Mouse (Mus musculus): ENCODE results near the gene Amn. TPM values are rescaled to one million over a fixed set of nuclear protein-coding genes. Genes with fewer than 3 reads are reported as not detected.

The Amn gene
- total and polyA plus RNA-seq, 3 experiments = 0.16 TPM; not detected in 2

GRCm38 (mm10) chr12:111271406-111271805 lies 511 bp downstream of the Amn start:
- no peaks in the 10 kb centered on the region for H3K36me3 ChIP-seq (replicated peaks)
- peak overlapping the region; percentile 17; the same call in 1 of the 2 replicates for H3K4me3 ChIP-seq (ENCODE audit: low read depth, low read length)
- peaks cover 48% of the 10 kb centered on the region for H3K4me1 ChIP-seq (ENCODE audit: insufficient read depth, low read depth, low read length)

DNA sequence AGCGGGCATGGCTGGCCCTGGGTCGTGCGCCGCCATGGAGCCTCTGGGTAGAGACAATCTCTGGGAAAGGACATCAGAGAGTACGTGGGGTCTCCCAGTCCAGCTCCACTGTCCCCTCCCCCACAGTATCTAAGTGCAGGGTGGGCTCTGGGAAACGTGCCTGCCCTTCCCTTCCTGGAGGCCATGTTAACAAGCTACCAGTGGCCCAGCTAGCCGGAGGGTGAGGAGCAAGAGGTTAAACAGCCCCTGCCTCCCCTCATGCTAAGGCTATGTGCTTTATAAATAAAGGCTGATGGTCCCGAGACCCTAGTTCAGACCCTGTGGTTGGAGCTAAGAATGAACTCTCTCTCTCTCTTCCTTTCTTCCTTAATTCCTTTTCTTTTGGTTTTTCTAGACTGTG lies 1.1 kb downstream of the Amn start:
- Histone ChIP-seq H3K36me3 (replicated peaks) (no peaks in the 10 kb centered on the region), H3K4me1 (ENCODE audit: insufficient read depth, low read depth, low read length) (peaks cover 43% of the 10 kb centered on the region), H3K9me3 (replicated peaks) (peaks cover 35% of the 10 kb centered on the region), H3K4me3 (ENCODE audit: low read depth, low read length) (peak overlapping the region; percentile 17; the same call in 1 of the 2 replicates), H3K27me3 (ENCODE audit: insufficient read depth, low read length) (peaks cover 22% of the 10 kb centered on the region; the same call in 1 of the 2 replicates)
- DNase-seq (ENCODE audit: low spot score) (no peak), ATAC-seq (ENCODE audit: extremely low read depth, insufficient number of reproducible peaks, low FRiP score, poor library complexity, severe bottlenecking) (no peak)
- TF ChIP-seq POLR2AphosphoS5 (IDR thresholded peaks at IDR 0.05; ENCODE audit: insufficient replicate concordance, low read depth, low read length) = no peak
- no peak for TF ChIP-seq TAL1 (conservative IDR thresholded peaks at IDR 0.05; ENCODE audit: low read depth, low read length)
- TF ChIP-seq GATA2 (IDR thresholded peaks at IDR 0.05; ENCODE audit: borderline replicate concordance, low read depth, low read length) = no peak
- no peak for TF ChIP-seq CTCF (IDR thresholded peaks at IDR 0.05; ENCODE audit: low read depth, low read length)
- TF ChIP-seq GATA1 (IDR thresholded peaks at IDR 0.05; ENCODE audit: borderline replicate concordance, low read length) = no peak

More at GRCm38 (mm10) chr12:111271406-111271805, 511 bp downstream of the Amn start:
- DNase-seq (ENCODE audit: low spot score) (no peak), ATAC-seq (ENCODE audit: extremely low read depth, insufficient number of reproducible peaks, low FRiP score, poor library complexity, severe bottlenecking) (no peak)
- H3K27me3 ChIP-seq (ENCODE audit: insufficient read depth, low read length) = peaks cover 22% of the 10 kb centered on the region; the same call in 1 of the 2 replicates
- no peak for TF ChIP-seq GATA1 (IDR thresholded peaks at IDR 0.05; ENCODE audit: borderline replicate concordance, low read length)
- TF ChIP-seq GATA2 (IDR thresholded peaks at IDR 0.05; ENCODE audit: borderline replicate concordance, low read depth, low read length) = no peak
- no peak for TF ChIP-seq CTCF (IDR thresholded peaks at IDR 0.05; ENCODE audit: low read depth, low read length)
- no peak for TF ChIP-seq POLR2AphosphoS5 (IDR thresholded peaks at IDR 0.05; ENCODE audit: insufficient replicate concordance, low read depth, low read length)
- no peak for TF ChIP-seq TAL1 (conservative IDR thresholded peaks at IDR 0.05; ENCODE audit: low read depth, low read length)
- H3K9me3 ChIP-seq (replicated peaks) = peaks cover 34% of the 10 kb centered on the region

GRCm38 (mm10) chr12:111272420-111272819 lies 1.5 kb downstream of the Amn start:
- Histone ChIP-seq H3K27me3 (ENCODE audit: insufficient read depth, low read length) (peaks cover 22% of the 10 kb centered on the region; the same call in 1 of the 2 replicates), H3K36me3 (replicated peaks) (no peaks in the 10 kb centered on the region), H3K9me3 (replicated peaks) (peaks cover 35% of the 10 kb centered on the region), H3K4me1 (ENCODE audit: insufficient read depth, low read depth, low read length) (peaks cover 38% of the 10 kb centered on the region), H3K4me3 (ENCODE audit: low read depth, low read length) (no peak overlapping the region)
- DNase-seq (ENCODE audit: low spot score) (peak; percentile 61), ATAC-seq (ENCODE audit: extremely low read depth, insufficient number of reproducible peaks, low FRiP score, poor library complexity, severe bottlenecking) (no peak)
- TF ChIP-seq GATA2 (IDR thresholded peaks at IDR 0.05; ENCODE audit: borderline replicate concordance, low read depth, low read length) (no peak), CTCF (IDR thresholded peaks at IDR 0.05; ENCODE audit: low read depth, low read length) (peak; percentile 89), POLR2AphosphoS5 (IDR thresholded peaks at IDR 0.05; ENCODE audit: insufficient replicate concordance, low read depth, low read length) (no peak), GATA1 (IDR thresholded peaks at IDR 0.05; ENCODE audit: borderline replicate concordance, low read length) (no peak), TAL1 (conservative IDR thresholded peaks at IDR 0.05; ENCODE audit: low read depth, low read length) (no peak)

DNA sequence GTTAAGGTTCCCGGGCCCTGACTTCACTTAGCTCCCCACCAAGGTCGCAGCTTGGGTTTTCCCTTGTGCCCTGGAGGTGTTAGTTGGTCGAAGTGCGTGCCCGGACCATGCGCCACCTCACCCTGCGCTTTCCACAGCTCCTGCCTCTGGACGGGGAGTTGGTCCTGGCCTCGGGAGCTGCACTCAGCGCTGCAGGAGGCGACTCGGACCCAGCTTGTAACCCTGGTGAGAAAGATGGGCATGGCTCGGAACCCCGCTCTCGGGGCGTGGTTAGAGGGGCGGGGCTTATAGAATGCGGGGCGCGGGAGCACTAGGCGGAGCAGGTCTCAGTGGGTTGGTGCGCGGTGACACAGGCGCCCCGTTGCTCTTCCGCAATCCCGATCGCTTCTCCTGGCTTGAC lies 3.1 kb downstream of the Amn start:
- no peak for DNase-seq (ENCODE audit: low spot score)
- no peak for ATAC-seq (ENCODE audit: extremely low read depth, insufficient number of reproducible peaks, low FRiP score, poor library complexity, severe bottlenecking)
- Histone ChIP-seq H3K9me3 (replicated peaks) (peaks cover 43% of the 10 kb centered on the region), H3K4me3 (ENCODE audit: low read depth, low read length) (no peak overlapping the region), H3K36me3 (replicated peaks) (no peaks in the 10 kb centered on the region), H3K4me1 (ENCODE audit: insufficient read depth, low read depth, low read length) (peaks cover 22% of the 10 kb centered on the region), H3K27me3 (ENCODE audit: insufficient read depth, low read length) (peaks cover 18% of the 10 kb centered on the region)
- no peak for TF ChIP-seq GATA2 (IDR thresholded peaks at IDR 0.05; ENCODE audit: borderline replicate concordance, low read depth, low read length)
- no peak for TF ChIP-seq POLR2AphosphoS5 (IDR thresholded peaks at IDR 0.05; ENCODE audit: insufficient replicate concordance, low read depth, low read length)
- no peak for TF ChIP-seq GATA1 (IDR thresholded peaks at IDR 0.05; ENCODE audit: borderline replicate concordance, low read length)
- no peak for TF ChIP-seq CTCF (IDR thresholded peaks at IDR 0.05; ENCODE audit: low read depth, low read length)
- no peak for TF ChIP-seq TAL1 (conservative IDR thresholded peaks at IDR 0.05; ENCODE audit: low read depth, low read length)

- ATAC-seq (ENCODE audit: extremely low read depth, insufficient number of reproducible peaks, low FRiP score, poor library complexity, severe bottlenecking) (no peak), DNase-seq (ENCODE audit: low spot score) (no peak)
- Histone ChIP-seq H3K4me3 (ENCODE audit: low read depth, low read length) (peak overlapping the region; percentile 39; the same call in 1 of the 2 replicates), H3K9me3 (replicated peaks) (peaks cover 47% of the 10 kb centered on the region), H3K36me3 (replicated peaks) (no peaks in the 10 kb centered on the region), H3K4me1 (ENCODE audit: insufficient read depth, low read depth, low read length) (peaks cover 16% of the 10 kb centered on the region), H3K27me3 (ENCODE audit: insufficient read depth, low read length) (peaks cover 22% of the 10 kb centered on the region)
- TF ChIP-seq GATA2 (IDR thresholded peaks at IDR 0.05; ENCODE audit: borderline replicate concordance, low read depth, low read length) = no peak
- TF ChIP-seq TAL1 (conservative IDR thresholded peaks at IDR 0.05; ENCODE audit: low read depth, low read length) = no peak
- no peak for TF ChIP-seq CTCF (IDR thresholded peaks at IDR 0.05; ENCODE audit: low read depth, low read length)
- no peak for TF ChIP-seq POLR2AphosphoS5 (IDR thresholded peaks at IDR 0.05; ENCODE audit: insufficient replicate concordance, low read depth, low read length)
- TF ChIP-seq GATA1 (IDR thresholded peaks at IDR 0.05; ENCODE audit: borderline replicate concordance, low read length) = no peak
These were observed 3.7 kb downstream of the Amn start for GRCm38 (mm10) chr12:111274447-111275149.

GRCm38 (mm10) chr12:111275150-111275841 lies 4.4 kb downstream of the Amn start:
- Histone ChIP-seq H3K4me3 (ENCODE audit: low read depth, low read length) (peak overlapping the region; percentile 21), H3K36me3 (replicated peaks) (no peaks in the 10 kb centered on the region), H3K4me1 (ENCODE audit: insufficient read depth, low read depth, low read length) (peaks cover 9% of the 10 kb centered on the region), H3K27me3 (ENCODE audit: insufficient read depth, low read length) (peaks cover 20% of the 10 kb centered on the region), H3K9me3 (replicated peaks) (peaks cover 47% of the 10 kb centered on the region)
- ATAC-seq (ENCODE audit: extremely low read depth, insufficient number of reproducible peaks, low FRiP score, poor library complexity, severe bottlenecking) (no peak), DNase-seq (ENCODE audit: low spot score) (no peak)
- TF ChIP-seq GATA2 (IDR thresholded peaks at IDR 0.05; ENCODE audit: borderline replicate concordance, low read depth, low read length) = no peak
- TF ChIP-seq TAL1 (conservative IDR thresholded peaks at IDR 0.05; ENCODE audit: low read depth, low read length) = no peak
- no peak for TF ChIP-seq CTCF (IDR thresholded peaks at IDR 0.05; ENCODE audit: low read depth, low read length)
- no peak for TF ChIP-seq GATA1 (IDR thresholded peaks at IDR 0.05; ENCODE audit: borderline replicate concordance, low read length)
- TF ChIP-seq POLR2AphosphoS5 (IDR thresholded peaks at IDR 0.05; ENCODE audit: insufficient replicate concordance, low read depth, low read length) = no peak
